Mouse (Mus musculus) CH12.LX (cell line): ENCODE data around the gene Pakap.

ENCODE experiments used
- CHD2 ChIP-seq: IDR thresholded peaks from 2 replicates; pipeline ENCODE4 v1.6.1; 2011; ENCODE audit warnings: low read length, improper control_type of control experiment
- CTCF ChIP-seq, 2 experiments: IDR thresholded peaks in 1 of 2; conservative IDR thresholded peaks in 1 of 2; 2 replicates each; pipeline ENCODE4 v1.5.1; 2011 to 2012; ENCODE audit warnings: low read depth in 2 of 2, low read length in 2 of 2, improper control_type of control experiment in 1 of 2, inconsistent platforms in 1 of 2, mild to moderate bottlenecking in 1 of 2, moderate library complexity in 1 of 2
- E2F4 ChIP-seq: IDR thresholded peaks from 2 replicates; pipeline ENCODE4 v1.6.1; 2011; ENCODE audit warnings: low read depth, low read length, improper control_type of control experiment; ENCODE audit not compliant: insufficient replicate concordance
- EP300 ChIP-seq: IDR thresholded peaks from 2 replicates; pipeline ENCODE4 v1.6.1; 2011; ENCODE audit warnings: low read length, improper control_type of control experiment
- ETS1 ChIP-seq: conservative IDR thresholded peaks from 2 replicates; pipeline ENCODE4 v1.6.1; 2012; ENCODE audit warnings: low read depth, mild to moderate bottlenecking, inconsistent platforms, low read length, improper control_type of control experiment, moderate library complexity
- HCFC1 ChIP-seq: IDR thresholded peaks from 2 replicates; pipeline ENCODE4 v1.6.1; 2012; ENCODE audit warnings: low read depth, mild to moderate bottlenecking, inconsistent platforms, low read length, improper control_type of control experiment
- IRF4 ChIP-seq: IDR thresholded peaks from 2 replicates; pipeline ENCODE4 v1.6.1; 2014; ENCODE audit warnings: low read depth, mild to moderate bottlenecking, inconsistent platforms, low read length, improper control_type of control experiment
- JUND ChIP-seq: conservative IDR thresholded peaks from 2 replicates; pipeline ENCODE4 v1.6.1; 2011; ENCODE audit warnings: low read depth, low read length, improper control_type of control experiment
- POLR2A ChIP-seq: IDR thresholded peaks from 2 replicates; pipeline ENCODE4 v1.6.1; 2011; ENCODE audit warnings: low read depth, mild to moderate bottlenecking, improper control_type of control experiment, low read length
- USF1 ChIP-seq: IDR thresholded peaks from 2 replicates; pipeline ENCODE4 v1.6.1; 2014; ENCODE audit warnings: low read depth, mild to moderate bottlenecking, inconsistent platforms, low read length, improper control_type of control experiment
- ZKSCAN1 ChIP-seq: IDR thresholded peaks from 2 replicates; pipeline ENCODE4 v1.6.1; 2012; ENCODE audit warnings: low read depth, inconsistent platforms, low read length, improper control_type of control experiment, borderline replicate concordance

DNA sequence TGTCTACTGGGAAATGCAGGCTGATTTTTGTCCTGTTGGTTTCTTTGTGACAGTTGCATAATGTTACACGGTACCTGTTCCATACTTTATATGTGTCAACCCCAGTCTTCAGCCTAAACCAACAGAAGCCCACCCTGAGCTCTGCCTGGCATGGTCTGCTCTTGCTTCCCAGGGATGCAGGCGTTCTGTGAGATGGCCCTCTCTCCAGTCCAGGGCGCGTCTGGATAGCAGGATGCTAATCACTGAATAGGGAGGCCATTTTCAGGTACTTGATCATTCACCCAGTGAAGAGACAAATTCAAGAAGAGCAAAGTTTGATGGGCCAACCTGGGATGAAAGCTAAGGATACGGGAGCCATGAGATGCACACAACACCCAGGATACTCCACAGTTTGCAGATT is 311.2 kb downstream of the Pakap start:
- TF ChIP-seq IRF4 (no peak), EP300 (no peak), CTCF (conservative IDR thresholded peaks at IDR 0.05 in 1 of 2, IDR thresholded peaks at IDR 0.05 in 1 of 2; ENCODE audit: low read depth in 2 of 2, low read length in 2 of 2) (no peak), POLR2A (no peak), ETS1 (no peak), HCFC1 (no peak), JUND (no peak), USF1 (no peak), CHD2 (no peak), E2F4 (no peak), ZKSCAN1 (no peak)
